Mouse (Mus musculus) embryo, embryonic 10.5 days (tissue): ENCODE data around the gene Zfp146.
A peak's percentile ranks its signal among the peaks of the same experiment; 100 is the strongest.
"Not testable (repeated sequence)": the region's sequence is repeated elsewhere in the genome, so short reads cannot be mapped to it uniquely, and the experiment has no call there.

Source experiments
- DNase-seq: peaks from one replicate; pipeline ENCODE4 v3.0.0-alpha.2; 2015; ENCODE audit warnings: low spot score

The Zfp146 gene

DNA sequence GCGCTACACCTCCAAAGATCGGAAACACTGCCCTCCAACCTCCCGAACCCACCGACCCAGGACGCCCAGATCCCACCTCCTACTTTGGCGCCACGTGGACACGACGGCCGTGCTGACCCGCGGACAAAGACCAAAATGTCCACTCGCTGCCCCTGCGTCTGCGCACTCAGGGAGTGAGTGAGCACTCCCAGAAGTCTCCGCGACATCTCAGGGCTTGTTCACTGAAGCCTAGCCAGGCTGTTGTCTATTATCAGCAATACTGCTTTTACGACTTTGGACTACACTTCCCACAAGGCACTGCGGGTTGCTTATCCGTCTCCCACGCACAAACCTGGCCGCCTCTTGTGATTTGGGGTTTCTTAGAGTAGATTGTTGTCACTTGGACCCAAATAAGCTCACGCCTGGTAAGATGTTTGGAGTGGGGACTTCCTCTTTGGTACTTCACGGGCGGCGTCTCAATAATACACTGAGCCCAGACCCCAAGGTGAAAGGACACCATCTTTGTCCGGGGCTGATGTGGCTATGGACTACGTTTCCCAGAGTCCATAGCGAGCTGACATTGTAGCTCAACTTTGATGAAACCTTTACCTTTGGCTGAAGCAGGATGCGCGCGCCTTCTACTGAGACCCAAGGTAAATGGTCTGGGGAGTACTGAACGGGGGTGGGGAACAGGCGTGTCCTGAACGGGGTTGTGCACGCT lies at the start of gene Zfp146:
Zfp146 (minus strand) TSS at position 168 of the 700 bp plus-strand sequence.
- peak; percentile 98 for DNase-seq

DNA sequence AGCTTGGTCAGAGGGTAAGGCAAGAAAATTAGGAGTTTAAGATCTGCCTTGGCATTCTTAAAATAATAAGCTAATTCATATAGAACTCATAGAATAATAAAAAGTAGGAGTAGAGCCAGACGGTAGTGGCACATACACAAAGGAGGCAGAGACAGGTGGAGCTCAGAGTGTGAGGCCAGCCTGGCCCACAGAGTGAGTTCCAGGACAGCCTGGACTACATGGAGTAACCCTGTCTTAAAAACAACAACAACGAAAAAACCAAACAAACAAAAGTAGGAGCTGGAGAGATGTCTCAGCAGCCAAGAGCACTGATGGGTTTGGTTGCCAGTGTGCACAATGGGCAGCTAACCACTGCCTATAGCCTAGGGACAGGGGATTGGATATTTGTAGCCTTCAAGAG lies 47.7 kb upstream of the Zfp146 start:
- no peak for DNase-seq

DNA sequence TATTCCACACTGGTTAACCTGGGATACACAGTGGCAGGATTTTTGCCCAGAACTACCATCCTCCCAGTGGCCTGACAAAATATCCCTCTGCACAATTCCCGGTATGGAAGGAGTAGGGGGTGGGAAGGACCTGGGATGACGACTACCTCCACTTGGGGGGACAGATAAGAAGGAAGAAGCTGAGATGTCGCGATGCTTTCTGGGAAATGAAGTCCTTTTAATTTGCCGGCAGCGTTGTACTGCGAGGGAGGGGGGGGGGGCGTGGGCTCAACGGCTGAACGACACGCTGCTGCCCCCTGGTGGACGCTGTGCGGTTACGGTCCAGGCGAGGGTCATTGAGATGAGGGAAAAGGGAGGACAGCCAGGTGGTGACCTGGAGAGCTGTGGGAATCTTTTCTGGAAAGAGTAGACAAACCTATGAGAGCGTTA lies 47.2 kb upstream of the Zfp146 start:
- DNase-seq, result peak; percentile 95

DNA sequence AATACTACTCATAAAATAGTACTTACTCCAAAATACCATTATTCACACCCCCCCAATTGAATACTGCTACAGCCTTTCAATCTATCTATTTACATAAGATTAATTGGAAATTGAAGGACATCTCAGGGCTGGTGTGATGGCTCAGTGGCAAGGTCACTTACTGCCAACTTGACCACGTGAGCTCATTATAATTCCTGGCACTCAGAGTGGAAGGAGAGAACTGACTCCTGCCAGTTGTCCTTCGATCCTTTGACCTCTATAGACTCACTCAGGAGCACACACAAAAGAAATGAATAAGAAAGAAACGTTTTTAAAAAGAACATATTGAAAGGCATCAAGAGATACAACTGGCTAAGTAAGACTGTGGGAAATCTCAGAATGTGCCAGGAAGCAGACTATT lies 46.3 kb upstream of the Zfp146 start:
- no peak for DNase-seq

DNA sequence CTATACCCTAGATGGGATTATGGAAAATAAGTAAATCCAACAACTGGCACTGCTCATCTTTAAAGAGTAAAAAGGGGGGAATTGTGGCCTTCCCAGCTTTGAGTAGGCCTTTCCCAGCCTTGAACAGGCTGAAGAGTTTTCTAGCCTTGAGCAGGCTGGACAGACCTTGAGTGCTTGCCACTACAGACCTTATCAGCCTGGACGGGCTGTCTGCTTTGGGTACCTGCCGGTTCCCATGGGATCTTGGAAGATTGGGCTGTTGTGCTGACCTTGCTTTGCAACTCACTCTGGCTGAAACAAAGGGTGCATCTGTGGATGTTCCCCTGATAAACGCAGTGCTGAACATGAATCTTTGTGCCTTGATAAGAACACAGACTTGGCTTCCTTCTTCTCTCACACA lies 44.3 kb upstream of the Zfp146 start:
- no peak for DNase-seq

DNA sequence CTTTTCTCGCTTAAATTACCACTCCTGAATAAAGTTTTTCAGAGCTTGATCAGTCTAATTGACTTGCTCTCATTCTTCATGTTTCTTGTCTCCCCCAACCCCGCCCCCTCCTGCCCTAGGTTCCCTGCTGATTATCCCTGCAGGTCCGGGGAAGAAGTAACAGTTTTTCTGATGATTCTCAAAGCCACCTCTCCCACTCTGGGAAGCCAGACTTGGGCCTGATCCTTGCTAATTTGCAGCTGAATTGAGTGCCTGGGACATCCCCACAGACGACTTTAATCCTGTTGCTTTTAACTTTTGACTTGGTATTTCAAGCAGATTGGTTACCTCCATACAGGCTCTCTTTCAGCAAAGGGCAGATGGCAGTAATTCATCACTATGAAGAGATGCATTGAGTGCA lies 41.5 kb upstream of the Zfp146 start:
- no peak for DNase-seq

DNA sequence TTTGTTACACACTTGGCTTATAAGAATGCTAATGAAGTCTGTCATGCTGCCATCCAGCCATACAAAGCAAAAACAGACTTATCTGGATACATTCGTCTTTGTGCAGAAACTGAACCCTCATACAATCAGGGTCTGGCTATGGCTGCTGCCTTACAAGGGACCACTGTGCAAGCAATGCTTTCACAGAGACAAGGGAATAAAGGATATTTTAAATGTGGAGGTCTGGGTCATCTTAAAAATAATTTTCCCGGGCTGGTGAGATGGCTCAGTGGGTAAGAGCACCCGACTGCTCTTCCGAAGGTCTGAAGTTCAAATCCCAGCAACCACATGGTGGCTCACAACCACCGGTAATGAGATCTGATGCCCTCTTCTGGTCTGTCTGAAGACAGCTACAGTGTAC lies 36.8 kb upstream of the Zfp146 start:
- not testable (repeated sequence) for DNase-seq

DNA sequence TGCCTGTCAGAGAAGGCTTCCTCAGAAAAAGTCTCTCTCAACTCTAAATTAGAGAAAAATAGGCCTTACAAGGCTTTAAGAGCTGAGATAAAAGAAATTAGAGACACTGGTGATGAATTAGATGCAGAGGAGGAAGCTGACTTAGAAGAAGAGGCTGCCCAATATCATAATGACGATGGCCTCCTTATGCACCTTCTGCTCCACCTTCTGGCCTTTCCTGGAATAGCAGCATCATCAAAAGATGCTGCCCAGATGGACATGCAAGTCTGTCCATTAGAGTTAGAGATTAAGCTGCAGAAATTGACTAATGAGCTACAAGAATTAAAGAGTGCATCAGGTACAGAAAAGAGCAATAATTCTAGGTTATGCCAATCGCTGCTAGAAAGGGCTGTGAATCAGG lies 35.8 kb upstream of the Zfp146 start:
- peak; percentile 83 for DNase-seq

DNA sequence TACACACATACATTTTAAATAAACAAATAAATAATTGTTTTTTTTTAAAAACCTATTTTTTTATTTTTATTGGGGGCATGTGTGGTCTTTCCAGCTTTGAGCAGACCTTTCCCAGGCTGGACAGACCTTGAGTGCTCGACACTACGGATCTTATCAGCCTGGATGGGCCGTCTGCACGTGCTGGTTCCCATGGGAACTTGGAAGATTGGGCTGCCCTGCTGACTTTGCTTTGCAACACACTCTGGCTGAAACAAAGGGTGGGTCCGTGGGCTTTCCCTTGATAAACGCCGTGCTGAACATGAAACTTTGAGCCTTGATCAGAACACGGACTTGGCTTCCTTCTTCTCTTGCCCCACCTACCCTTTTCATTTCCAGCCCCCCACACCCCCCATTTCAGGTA lies 34.8 kb upstream of the Zfp146 start:
- no peak for DNase-seq

DNA sequence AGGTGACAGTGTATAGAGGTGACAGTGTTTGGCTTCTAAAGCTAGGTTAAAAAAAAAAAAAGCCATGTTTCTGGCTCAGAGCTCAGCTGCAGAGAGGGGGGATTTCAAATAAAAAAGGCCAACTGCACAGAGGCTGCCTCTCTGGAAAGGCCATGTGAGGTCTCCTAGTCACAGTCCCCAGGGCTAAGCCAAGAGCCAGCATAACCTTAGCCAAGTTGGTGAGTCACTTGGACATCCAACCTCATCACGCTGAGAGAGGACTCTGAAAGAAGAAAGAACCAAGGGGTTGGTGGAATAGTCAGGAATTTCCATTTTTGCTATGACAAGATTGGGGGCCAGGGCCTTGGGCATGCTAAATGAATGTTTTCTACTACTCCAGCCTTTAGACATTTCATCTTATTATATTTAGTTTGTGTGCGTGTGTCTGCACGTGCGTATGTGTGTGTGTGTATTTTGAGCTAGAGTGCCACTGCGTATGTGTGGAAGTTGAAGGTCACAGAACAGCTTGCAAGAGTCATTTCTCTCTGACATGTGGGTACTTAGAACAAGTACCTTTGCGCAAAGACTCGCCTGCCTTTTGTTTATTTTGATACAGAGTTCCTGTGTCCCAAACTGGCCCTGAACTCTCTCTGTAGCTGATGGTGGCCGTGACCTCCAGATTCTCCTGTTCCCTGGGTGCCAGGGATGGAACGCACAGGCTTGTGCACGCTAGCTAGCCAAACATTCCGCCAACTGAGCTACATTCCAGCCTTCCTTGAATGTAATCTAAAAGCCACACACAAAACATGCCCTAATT lies 33.5 kb upstream of the Zfp146 start:
- DNase-seq, result no peak

DNA sequence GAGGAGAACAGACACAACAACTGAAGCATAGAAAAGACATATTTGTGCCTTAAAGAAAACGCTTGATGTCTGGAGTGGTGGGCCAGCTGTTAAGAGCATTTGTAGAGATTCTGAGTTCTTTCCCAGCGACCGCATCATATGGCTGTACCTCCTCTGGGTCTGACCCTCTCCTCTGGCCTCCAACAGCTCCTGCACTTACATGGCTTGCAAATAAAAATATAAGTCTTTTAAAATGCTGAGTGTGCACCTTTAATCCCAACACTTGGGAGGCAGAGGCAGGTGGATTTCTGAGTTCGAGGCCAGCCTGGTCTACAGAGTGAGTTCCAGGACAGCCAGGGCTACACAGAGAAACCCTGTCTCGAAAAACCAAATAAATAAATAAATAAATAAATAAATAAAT lies 31.1 kb upstream of the Zfp146 start:
- not testable (repeated sequence) for DNase-seq

DNA sequence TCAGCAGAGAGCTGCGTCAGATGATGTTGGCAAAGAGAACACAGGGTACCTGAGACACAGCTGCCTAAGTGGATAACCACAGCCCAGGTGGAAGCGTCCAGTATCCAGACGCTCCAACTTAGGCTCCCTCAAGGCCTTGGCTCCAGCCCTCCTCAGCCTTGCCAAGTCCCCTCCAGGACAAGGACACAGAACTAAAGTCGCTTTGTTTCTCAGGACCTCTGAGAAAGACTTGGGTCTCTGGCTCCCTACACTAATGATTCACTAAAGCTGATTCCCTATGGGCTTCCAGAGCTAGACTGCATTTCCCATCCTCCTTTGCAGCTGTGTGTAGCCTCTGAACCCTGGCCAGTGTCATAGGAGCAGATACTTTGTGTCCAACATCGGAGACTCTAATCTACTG lies 30.6 kb upstream of the Zfp146 start:
- DNase-seq, result no peak

DNA sequence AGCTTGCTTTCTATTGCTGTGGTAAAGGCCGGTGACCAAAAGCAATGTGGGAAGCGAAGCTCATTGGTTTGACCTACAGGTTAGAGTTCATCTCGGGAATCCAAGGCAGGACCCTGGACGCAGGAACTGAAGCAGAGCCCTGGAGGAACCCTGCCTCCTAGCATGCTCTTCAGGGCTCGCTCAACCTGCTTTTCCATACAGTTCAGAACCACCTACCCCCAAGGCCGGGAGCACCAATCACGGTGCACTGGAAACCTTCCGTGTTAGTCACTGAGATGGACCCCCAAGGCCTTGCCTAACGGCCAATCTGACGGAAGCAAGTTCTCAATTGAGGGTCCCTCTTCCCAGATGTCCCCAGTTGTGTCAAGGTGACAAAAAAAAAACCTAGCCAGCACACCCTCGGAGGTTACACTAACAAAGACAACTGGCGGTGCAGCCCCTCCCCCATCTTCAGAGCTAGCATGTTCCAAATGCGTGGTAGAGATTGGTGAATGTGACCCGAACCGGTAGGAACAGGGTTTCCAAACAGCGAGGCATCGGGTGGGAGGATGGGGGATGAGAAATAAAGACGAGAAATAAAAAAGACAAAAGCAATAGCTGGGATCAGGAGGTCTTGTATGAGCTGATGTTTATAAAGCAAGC lies 30.1 kb upstream of the Zfp146 start:
- no peak for DNase-seq

DNA sequence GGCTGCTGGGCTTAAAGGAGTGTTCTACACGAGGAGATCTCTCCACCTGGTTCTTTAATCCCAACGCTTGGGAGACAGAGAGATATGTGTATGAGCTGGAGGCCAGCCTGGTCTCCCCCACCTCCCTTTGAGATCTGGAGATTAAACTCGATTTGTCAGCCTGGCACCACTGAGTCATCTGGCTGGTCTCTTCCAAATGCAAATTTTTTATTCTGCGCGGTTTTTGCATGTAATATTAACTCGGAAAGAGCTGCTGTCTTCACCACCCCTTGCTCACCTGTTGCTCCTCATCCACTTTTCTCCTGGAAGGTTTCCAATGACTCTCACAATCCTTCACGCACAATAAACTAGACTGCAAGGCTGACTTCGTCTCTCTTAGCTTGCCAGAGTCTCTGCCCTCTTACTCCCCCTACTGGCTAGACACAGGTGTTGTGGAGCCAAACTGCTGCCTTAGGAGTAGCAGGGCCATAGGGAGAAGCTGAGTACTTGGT lies 29.0 kb upstream of the Zfp146 start, which contains the start of gene Capns1:
Capns1 (minus strand) TSS at position 331 of the 491 bp plus-strand sequence.
- DNase-seq, result peak; percentile 93

DNA sequence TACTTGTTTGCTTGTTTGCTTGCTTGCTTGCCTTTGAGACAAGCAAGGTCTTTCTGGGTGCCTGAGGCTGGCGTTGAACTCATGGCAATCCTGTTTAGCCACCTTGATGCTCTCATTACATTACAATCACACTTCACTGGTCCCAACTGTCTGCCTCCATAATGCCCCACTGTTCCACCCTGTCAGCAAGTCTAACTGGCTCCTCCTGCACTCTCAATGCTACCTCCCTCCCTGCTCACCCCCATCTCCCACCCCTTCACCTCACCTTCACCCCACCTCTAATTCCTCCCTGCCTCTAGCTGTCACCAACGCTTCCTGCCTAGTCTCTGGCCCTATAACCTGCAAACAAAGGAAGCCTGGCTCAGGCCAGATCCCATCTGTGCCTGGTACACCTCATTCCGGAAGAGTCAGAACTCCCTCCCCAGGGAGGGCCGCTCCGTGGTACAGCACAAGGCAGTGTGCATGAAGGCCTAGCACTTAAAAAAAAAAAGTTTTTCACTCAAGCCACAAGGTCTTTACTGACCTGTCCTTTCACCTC lies 28.1 kb upstream of the Zfp146 start:
- no peak for DNase-seq

DNA sequence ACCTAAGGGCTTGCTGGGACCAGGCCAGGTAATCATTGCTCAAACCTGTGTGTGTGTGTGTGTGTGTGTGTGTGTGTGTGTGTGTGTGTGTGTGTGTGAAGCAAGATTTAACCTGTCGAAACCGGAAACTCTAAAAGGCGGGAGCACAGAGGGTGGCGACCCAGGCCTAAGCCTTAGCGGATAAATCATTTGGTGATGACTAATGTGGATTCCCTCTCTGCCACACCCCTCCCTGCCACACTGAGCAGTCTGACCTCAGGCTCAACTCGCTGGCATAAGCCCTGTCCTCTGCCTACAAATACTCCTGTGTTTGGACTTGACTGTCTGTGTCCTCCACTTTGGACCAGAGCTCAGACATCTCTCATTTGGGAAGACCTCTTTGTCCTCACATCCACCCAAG lies 26.6 kb upstream of the Zfp146 start:
- no peak for DNase-seq

DNA sequence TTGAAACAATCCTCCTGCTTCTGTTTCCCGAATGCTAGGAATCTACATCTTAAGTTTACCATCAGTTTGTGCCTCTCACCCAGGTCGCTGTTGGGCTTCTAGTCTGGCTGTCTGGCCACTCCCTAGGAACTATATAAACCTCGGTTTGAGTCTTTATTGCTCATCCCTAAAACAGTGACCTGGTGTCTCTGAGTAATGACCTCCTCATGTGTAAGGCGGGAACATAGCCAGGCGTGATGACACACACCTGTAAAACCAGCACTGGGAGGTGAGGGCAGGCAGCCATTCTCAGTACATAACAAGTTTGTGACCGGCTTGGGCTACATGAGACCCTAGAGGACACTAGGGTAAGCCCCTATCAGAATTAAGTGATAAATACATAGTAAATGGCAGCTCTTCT lies 25.9 kb upstream of the Zfp146 start:
- DNase-seq, result no peak

DNA sequence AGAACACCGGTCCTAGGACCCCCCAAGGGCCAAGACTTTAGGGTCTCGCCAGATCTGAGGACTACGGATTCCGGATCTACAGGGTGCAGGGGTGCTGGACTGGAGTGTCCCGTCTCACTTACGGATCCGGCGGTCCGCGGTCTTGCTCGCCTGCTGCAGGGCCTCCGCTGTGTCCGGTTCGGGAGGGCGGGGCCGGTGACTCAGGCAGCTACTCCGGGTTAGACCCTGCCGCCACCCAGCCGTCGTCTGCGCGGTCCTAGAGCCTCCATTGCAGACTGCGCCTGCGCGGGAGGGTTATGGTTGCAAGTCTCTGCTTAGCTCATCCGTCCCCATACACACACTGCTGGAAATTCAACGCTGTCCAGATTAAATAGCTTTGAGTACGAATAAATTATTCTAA lies 25.3 kb upstream of the Zfp146 start:
- peak; percentile 97 for DNase-seq

DNA sequence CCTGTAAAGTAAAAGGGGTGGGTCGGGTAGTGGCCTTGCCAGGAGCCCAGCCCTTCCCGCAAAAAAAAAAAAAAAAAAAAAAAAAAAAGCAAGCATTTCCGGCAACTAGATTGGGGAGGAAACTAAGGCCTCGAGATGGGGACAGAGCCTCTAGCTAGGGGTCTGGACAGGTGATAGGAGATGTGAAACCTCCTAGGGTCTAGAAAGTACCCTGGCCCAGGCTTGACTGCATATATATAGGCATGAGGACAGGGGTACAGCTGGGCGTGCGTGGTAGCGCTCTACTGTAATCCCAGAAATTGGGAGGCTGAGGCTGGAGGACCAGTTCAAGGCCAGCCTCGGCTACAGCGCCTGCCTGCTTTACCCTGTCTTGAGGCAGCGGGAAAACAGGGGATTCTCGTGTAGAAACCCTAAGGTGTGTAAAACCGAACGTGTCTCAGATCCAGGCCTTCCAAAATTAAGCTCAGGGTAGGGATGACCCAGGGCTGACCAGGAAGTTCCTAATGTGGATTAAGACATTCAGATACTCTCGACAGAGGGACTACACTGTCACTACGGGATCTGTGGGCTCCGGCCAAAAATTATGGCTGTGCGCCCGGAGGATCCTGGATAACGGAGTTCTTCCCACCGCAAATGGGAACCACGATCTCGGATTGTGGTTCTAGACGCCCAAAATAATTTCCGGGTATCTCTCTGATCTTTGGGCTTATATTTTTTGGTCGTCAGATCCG lies 24.7 kb upstream of the Zfp146 start:
- peak; percentile 60 for DNase-seq

DNA sequence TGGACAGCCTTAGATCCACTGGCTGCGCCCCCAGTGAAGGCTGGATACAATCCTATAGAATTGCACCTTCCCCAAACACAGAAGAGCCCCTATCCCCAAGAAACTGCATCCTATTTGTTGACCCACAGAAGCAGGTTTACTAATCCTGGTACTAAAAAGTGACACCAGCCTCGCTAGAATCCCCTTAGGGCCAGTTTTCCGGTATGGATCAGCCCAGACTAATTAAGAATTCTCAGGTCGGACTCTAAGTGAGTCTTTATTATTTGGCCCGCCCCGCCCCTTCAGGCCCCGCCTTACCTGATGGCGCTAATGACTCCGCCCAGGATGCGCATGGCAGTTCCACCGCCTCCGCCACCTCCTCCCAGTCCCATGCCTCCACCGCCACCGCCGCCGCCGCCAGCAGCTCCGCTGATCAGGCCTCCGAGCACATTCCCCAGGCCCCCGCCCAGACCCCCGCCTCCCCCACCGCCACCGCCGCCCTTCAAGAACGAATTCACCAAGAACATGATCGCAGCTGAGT lies 24.1 kb upstream of the Zfp146 start:
- DNase-seq, result peak; percentile 87

DNA sequence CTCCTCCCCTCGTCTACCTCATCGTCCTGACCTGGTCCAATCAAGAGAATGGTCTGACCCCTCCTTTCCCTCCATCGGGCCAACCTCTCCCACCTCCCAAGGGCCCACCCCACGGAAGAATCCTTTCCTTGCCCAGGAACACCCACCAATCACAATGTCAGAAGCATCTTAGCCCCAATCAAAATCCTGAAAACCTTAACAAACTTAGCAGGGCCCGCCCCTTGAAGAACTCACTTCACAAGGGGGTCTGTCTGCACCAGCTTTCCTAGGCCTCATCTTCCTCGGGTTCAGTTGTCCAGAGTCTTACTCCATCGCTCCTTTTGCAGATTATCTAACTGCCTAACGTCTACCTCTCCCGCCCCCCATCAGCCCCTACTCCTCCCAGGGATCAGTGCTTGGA lies 23.5 kb upstream of the Zfp146 start:
- DNase-seq, result peak; percentile 49

DNA sequence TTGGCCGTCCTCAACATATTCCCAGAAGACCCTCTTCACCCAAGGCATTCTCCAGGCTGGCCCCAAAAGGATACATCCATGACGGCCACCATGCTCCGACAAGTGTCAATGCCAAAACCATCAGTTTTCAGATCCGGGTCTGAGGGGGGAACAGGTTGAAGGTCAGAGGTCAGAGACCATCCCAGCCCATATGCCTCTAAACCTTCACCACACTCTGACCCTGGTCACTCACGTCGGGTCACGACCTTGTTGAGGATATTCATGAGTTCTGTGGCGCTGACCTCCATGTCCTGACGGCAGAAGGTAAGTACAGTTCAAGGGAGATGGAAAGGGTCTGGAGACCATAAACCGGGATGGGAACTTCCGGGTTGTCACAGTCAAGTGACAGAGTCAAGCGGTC lies 22.5 kb upstream of the Zfp146 start:
- no peak for DNase-seq
